Mouse (Mus musculus) liver, embryonic 18 days (tissue): ENCODE measurements around the gene Slc25a17. TPM values are rescaled to one million over a fixed set of nuclear protein-coding genes. Genes with fewer than 3 reads are reported as not detected.

Experiments
- polyA plus RNA-seq: library from polyadenylated mRNA; depleted of rRNA; stranded (reverse); fragments of >200 nt; gene quantifications from 2 replicates; pipeline ENCODE4 v1.2.3, GENCODE M21; 2012; rRNA removed

The Slc25a17 gene
- polyA plus RNA-seq: 34.3 and 36.2 TPM in 2 replicates

GRCm38 (mm10) chr15:81360345-81361021, at the start of gene Slc25a17:
Gene Slc25a17, minus strand, starts transcription at chr15:81360812.

GRCm38 (mm10) chr15:81408199-81408598, 47.6 kb upstream of the Slc25a17 start, which contains the start of gene Dnajb7:
Gene Dnajb7, minus strand, starts transcription at chr15:81408299.

GRCm38 (mm10) chr15:81399638-81400315, 39.2 kb upstream of the Slc25a17 start, which contains the start of the genes St13 and Xpnpep3:
Gene St13, minus strand, starts transcription at chr15:81400077.
Gene Xpnpep3, plus strand, starts transcription at chr15:81400138.

Other genes starting within 250 kb of the Slc25a17 start
- gene Mrtfa, start 170.1 kb downstream of the Slc25a17 start, polyA plus RNA-seq: 4.4 and 6.0 TPM in 2 replicates
- 3.6 and 7.6 TPM in 2 replicates for gene Mchr1, start 125.3 kb downstream of the Slc25a17 start, polyA plus RNA-seq
- gene St13, start 39.3 kb upstream of the Slc25a17 start, polyA plus RNA-seq: 27.6 and 28.8 TPM in 2 replicates
- gene Xpnpep3, start 39.3 kb upstream of the Slc25a17 start, polyA plus RNA-seq: 3.1 and 3.8 TPM in 2 replicates
- 0.03 and 0.04 TPM in 2 replicates for gene Dnajb7, start 47.5 kb upstream of the Slc25a17 start, polyA plus RNA-seq
- 58.5 and 71.9 TPM in 2 replicates for gene Rbx1, start 105.5 kb upstream of the Slc25a17 start, polyA plus RNA-seq
- 7.8 and 10.2 TPM in 2 replicates for gene Ep300, start 224.5 kb upstream of the Slc25a17 start, polyA plus RNA-seq